Mouse (Mus musculus) MEL (cell line): ENCODE results near the gene Syt1. TPM values are rescaled to one million over a fixed set of nuclear protein-coding genes. Genes with fewer than 3 reads are reported as not detected.

ENCODE experiments used
- DNase-seq: peaks from one replicate; pipeline ENCODE4 v3.0.0; 2011; ENCODE audit warnings: low read depth, low spot score
- H3K27ac ChIP-seq: 2 replicates; pipeline ENCODE4 v1.5.1; 2012; ENCODE audit warnings: low read depth, mild to moderate bottlenecking, control low read depth, low read length, moderate library complexity; ENCODE audit not compliant: control insufficient read depth
- H3K27me3 ChIP-seq, 2 experiments: fragments of 150-350 bp in 1 of 2; sonication (generic) in 1 of 2; 2 replicates each; pipeline ENCODE4 v1.6.1; 2012; ENCODE audit warnings: low read length in 2 of 2, mild to moderate bottlenecking in 2 of 2, improper control_type of control experiment in 1 of 2, moderate library complexity in 1 of 2; ENCODE audit not compliant: insufficient read depth in 2 of 2, control insufficient read depth in 1 of 2
- H3K36me3 ChIP-seq, 2 experiments: 2 replicates each; pipeline ENCODE4 v1.6.1; 2012 to 2014; ENCODE audit warnings: low read length in 2 of 2, improper control_type of control experiment in 1 of 2, inconsistent platforms in 1 of 2, mild to moderate bottlenecking in 1 of 2; ENCODE audit not compliant: insufficient read depth in 2 of 2, control insufficient read depth in 1 of 2
- H3K4me1 ChIP-seq, 2 experiments: fragments of 150-350 bp in 1 of 2; sonication (generic) in 1 of 2; 2 replicates each; pipeline ENCODE4 v1.6.1; 2012; ENCODE audit warnings: low read length in 2 of 2, improper control_type of control experiment in 1 of 2, mild to moderate bottlenecking in 1 of 2; ENCODE audit not compliant: insufficient read depth in 2 of 2, control insufficient read depth in 1 of 2
- H3K4me3 ChIP-seq, 2 experiments: fragments of 150-350 bp in 1 of 2; sonication (generic) in 1 of 2; 2 replicates each; pipeline ENCODE4 v1.5.1; 2012; ENCODE audit warnings: low read depth in 2 of 2, low read length in 2 of 2, mild to moderate bottlenecking in 2 of 2, moderate library complexity in 2 of 2, control low read depth in 1 of 2, improper control_type of control experiment in 1 of 2; ENCODE audit not compliant: control insufficient read depth in 1 of 2, insufficient read depth in 1 of 2
- H3K79me2 ChIP-seq: 2 replicates; pipeline ENCODE4 v1.6.1; 2012; ENCODE audit warnings: mild to moderate bottlenecking, low read length, moderate library complexity; ENCODE audit not compliant: control insufficient read depth, poor library complexity, insufficient read depth
- H3K9ac ChIP-seq: 2 replicates; pipeline ENCODE4 v1.6.1; 2012; ENCODE audit warnings: low read depth, mild to moderate bottlenecking, control low read depth, low read length, moderate library complexity; ENCODE audit not compliant: control insufficient read depth, poor library complexity, severe bottlenecking
- H3K9me3 ChIP-seq: fragments of 150-350 bp; sonication (generic); replicated peaks from 2 replicates; pipeline ENCODE4 v1.6.1; 2012; ENCODE audit warnings: mild to moderate bottlenecking, low read length, improper control_type of control experiment, moderate library complexity; ENCODE audit not compliant: insufficient read depth
- BHLHE40 ChIP-seq: IDR thresholded peaks from 2 replicates; pipeline ENCODE4 v1.6.1; 2012; ENCODE audit warnings: low read depth, mild to moderate bottlenecking, inconsistent platforms, low read length, improper control_type of control experiment, borderline replicate concordance
- CHD2 ChIP-seq: IDR thresholded peaks from 2 replicates; pipeline ENCODE4 v1.6.1; 2011; ENCODE audit warnings: low read length, improper control_type of control experiment
- CTCF ChIP-seq, 3 experiments: IDR thresholded peaks in 2 of 3; conservative IDR thresholded peaks in 1 of 3; 2 replicates each; pipeline ENCODE4 v1.5.1; 2011 to 2012; ENCODE audit warnings: low read length in 3 of 3, low read depth in 2 of 3, mild to moderate bottlenecking in 2 of 3, improper control_type of control experiment in 1 of 3, inconsistent platforms in 1 of 3, mixed read lengths in 1 of 3, moderate library complexity in 1 of 3; ENCODE audit not compliant: control insufficient read depth in 1 of 3, insufficient read depth in 1 of 3, poor library complexity in 1 of 3, severe bottlenecking in 1 of 3
- E2F4 ChIP-seq: IDR thresholded peaks from 2 replicates; pipeline ENCODE4 v1.6.1; 2011; ENCODE audit warnings: low read depth, low read length, improper control_type of control experiment, borderline replicate concordance
- ELF1 ChIP-seq: IDR thresholded peaks from 2 replicates; pipeline ENCODE4 v1.6.1; 2014; ENCODE audit warnings: low read depth, mild to moderate bottlenecking, inconsistent platforms, low read length, improper control_type of control experiment, moderate library complexity
- ETS1 ChIP-seq: IDR thresholded peaks from 2 replicates; pipeline ENCODE4 v1.6.1; 2012; ENCODE audit warnings: low read depth, mild to moderate bottlenecking, inconsistent platforms, low read length, improper control_type of control experiment, moderate library complexity
- GABPA ChIP-seq: IDR thresholded peaks from 2 replicates; pipeline ENCODE4 v1.6.1; 2012; ENCODE audit warnings: low read depth, mild to moderate bottlenecking, inconsistent platforms, low read length, improper control_type of control experiment, moderate library complexity
- HCFC1 ChIP-seq: IDR thresholded peaks from 2 replicates; pipeline ENCODE4 v1.6.1; 2012; ENCODE audit warnings: low read depth, mild to moderate bottlenecking, inconsistent platforms, low read length, improper control_type of control experiment, moderate library complexity
- KAT2A ChIP-seq: conservative IDR thresholded peaks from 2 replicates; pipeline ENCODE4 v1.6.1; 2012; ENCODE audit warnings: low read depth, low read length, improper control_type of control experiment, inconsistent platforms
- MAFK ChIP-seq: IDR thresholded peaks from 2 replicates; pipeline ENCODE4 v1.6.1; 2011; ENCODE audit warnings: low read depth, mild to moderate bottlenecking, low read length, improper control_type of control experiment, borderline replicate concordance
- MAX ChIP-seq: IDR thresholded peaks from 2 replicates; pipeline ENCODE4 v1.6.1; 2011; ENCODE audit warnings: low read length, improper control_type of control experiment
- MEF2A ChIP-seq: IDR thresholded peaks from 2 replicates; pipeline ENCODE4 v1.6.1; 2014; ENCODE audit warnings: low read depth, mild to moderate bottlenecking, inconsistent platforms, low read length, improper control_type of control experiment; ENCODE audit not compliant: poor library complexity, insufficient replicate concordance, severe bottlenecking; ENCODE audit errors: extremely low read depth
- MYC ChIP-seq: IDR thresholded peaks from 2 replicates; pipeline ENCODE4 v1.6.1; 2011; ENCODE audit warnings: low read depth, mild to moderate bottlenecking, low read length, improper control_type of control experiment, moderate library complexity
- NRF1 ChIP-seq: IDR thresholded peaks from 2 replicates; pipeline ENCODE4 v1.6.1; 2014; ENCODE audit warnings: low read depth, mild to moderate bottlenecking, inconsistent platforms, low read length, improper control_type of control experiment, moderate library complexity; ENCODE audit not compliant: poor library complexity, insufficient read depth, severe bottlenecking
- POLR2AphosphoS2 ChIP-seq: IDR thresholded peaks from 2 replicates; pipeline ENCODE4 v1.6.1; 2011; ENCODE audit warnings: low read length, improper control_type of control experiment
- RCOR1 ChIP-seq: IDR thresholded peaks from 2 replicates; pipeline ENCODE4 v1.6.1; 2012; ENCODE audit warnings: low read depth, mild to moderate bottlenecking, inconsistent platforms, low read length, improper control_type of control experiment
- TAL1 ChIP-seq: IDR thresholded peaks from 2 replicates; pipeline ENCODE4 v1.6.1; 2012; ENCODE audit warnings: mild to moderate bottlenecking, inconsistent platforms, low read length, moderate library complexity, mixed read lengths
- UBTF ChIP-seq: IDR thresholded peaks from 2 replicates; pipeline ENCODE4 v1.6.1; 2012; ENCODE audit warnings: low read depth, mild to moderate bottlenecking, inconsistent platforms, low read length, improper control_type of control experiment, moderate library complexity, borderline replicate concordance; ENCODE audit not compliant: insufficient read depth
- ZC3H11A ChIP-seq: IDR thresholded peaks from 2 replicates; pipeline ENCODE4 v1.6.1; 2012; ENCODE audit warnings: low read depth, mild to moderate bottlenecking, inconsistent platforms, low read length, improper control_type of control experiment
- ZMIZ1 ChIP-seq: IDR thresholded peaks from 2 replicates; pipeline ENCODE4 v1.6.1; 2012; ENCODE audit warnings: low read depth, mild to moderate bottlenecking, inconsistent platforms, low read length, improper control_type of control experiment, moderate library complexity
- polyA plus RNA-seq, 2 experiments: library from polyadenylated mRNA; stranded (reverse) in 1 of 2; unstranded in 1 of 2; fragments of >175 nt in 1 of 2; fragments of >200 nt in 1 of 2; gene quantifications; 2 replicates each; pipeline versions ENCODE4 v1.2.1 to v1.2.4; 2012; ENCODE audit warnings: low replicate concordance in 2 of 2, low read depth in 1 of 2; ENCODE audit not compliant: insufficient read length in 2 of 2, insufficient read depth in 1 of 2, missing spikeins in 1 of 2
- total RNA-seq: library from RNA; depleted of rRNA; stranded (reverse); fragments of 300-350 nt; gene quantifications from 2 replicates; pipeline ENCODE4 v1.2.3, GENCODE M21; 2012

Syt1 gene
- total and polyA plus RNA-seq, 3 experiments = not detected

GRCm38 (mm10) chr10:108699946-108700345 lies 310.8 kb downstream of the Syt1 start, which contains the start of gene Gm5136:
Gene Gm5136 (minus strand): TSS chr10:108700160.
- no peaks in the 10 kb centered on the region for H3K27me3 ChIP-seq
- no peaks in the 10 kb centered on the region for H3K36me3 ChIP-seq
- no peak within 1 kb of the TSS for H3K27ac ChIP-seq
- H3K4me1 ChIP-seq = no peaks in the 10 kb centered on the region
- no peaks in the 10 kb centered on the region for H3K79me2 ChIP-seq
- DNase-seq = no peak
- H3K4me3 ChIP-seq = no peak within 1 kb of the TSS
- H3K9me3 ChIP-seq = no peaks in the 10 kb centered on the region
- no peak for TF ChIP-seq HCFC1
- TF ChIP-seq KAT2A = no peak
- no peak for TF ChIP-seq POLR2AphosphoS2
- no peak for TF ChIP-seq TAL1
- no peak for TF ChIP-seq MAFK
- no peak for TF ChIP-seq GABPA
- no peak for TF ChIP-seq NRF1
- H3K9ac ChIP-seq = no peak within 1 kb of the TSS

GRCm38 (mm10) chr10:108697062-108697461 lies 313.7 kb downstream of the Syt1 start:
- TF ChIP-seq RCOR1 (no peak), MAFK (no peak), MAX (no peak), MEF2A (no peak), CHD2 (no peak), ZC3H11A (no peak), CTCF (IDR thresholded peaks at IDR 0.05 in 2 of 3, conservative IDR thresholded peaks at IDR 0.05 in 1 of 3; ENCODE audit: control insufficient read depth in 1 of 3, insufficient read depth in 1 of 3, low read depth in 2 of 3, low read length in 3 of 3, poor library complexity in 1 of 3, severe bottlenecking in 1 of 3) (no peak), UBTF (no peak), ELF1 (no peak), MYC (no peak), ETS1 (no peak), E2F4 (no peak), ZMIZ1 (no peak), BHLHE40 (no peak)

More at GRCm38 (mm10) chr10:108697062-108697461, 313.7 kb downstream of the Syt1 start:
- Histone ChIP-seq H3K9me3 (no peaks in the 10 kb centered on the region), H3K27ac (no peak overlapping the region), H3K4me1 (no peaks in the 10 kb centered on the region), H3K4me3 (no peak overlapping the region), H3K79me2 (no peaks in the 10 kb centered on the region), H3K36me3 (no peaks in the 10 kb centered on the region), H3K9ac (no peak overlapping the region), H3K27me3 (no peaks in the 10 kb centered on the region)
- DNase-seq = no peak
